Mouse (Mus musculus) small intestine, adult 10 weeks (tissue): Measurements from ENCODE around the gene Pcnx2. TPM values are rescaled to one million over a fixed set of nuclear protein-coding genes. Genes with fewer than 3 reads are reported as not detected.

Source experiments
- polyA plus RNA-seq: library from polyadenylated mRNA; stranded (reverse); fragments of 350-450 nt; fragmentation: Illumina TruSeq; extraction: RNeasy Lipid Tissue Mini Kit (QIAGEN cat#74804); gene quantifications from one replicate; pipeline ENCODE4 v1.2.3, GENCODE M21; 2014; ENCODE audit warnings: low replicate concordance

The Pcnx2 gene
- polyA plus RNA-seq = not detected

GRCm38 (mm10) chr8:125897868-125898788 is at the start of gene Pcnx2:
Pcnx2 (minus strand) TSS chr8:125898317.

GRCm38 (mm10) chr8:125910365-125911228 is 12.5 kb upstream of the Pcnx2 start, which contains the start of gene Map3k21:
Map3k21 (plus strand) TSS chr8:125910450.

GRCm38 (mm10) chr8:125729746-125730145 is 168.4 kb downstream of the Pcnx2 start, which contains the start of gene Ntpcr:
Ntpcr (plus strand) TSS chr8:125729963.

Other genes starting within 250 kb of the Pcnx2 start
- gene Map10, start 228.5 kb downstream of the Pcnx2 start, polyA plus RNA-seq = 3.2 TPM
- gene Ntpcr, start 168.4 kb downstream of the Pcnx2 start, polyA plus RNA-seq = 5.1 TPM
- 12.6 TPM for gene Map3k21, start 12.1 kb upstream of the Pcnx2 start, polyA plus RNA-seq
- 32.9 TPM for gene Kcnk1, start 96.9 kb upstream of the Pcnx2 start, polyA plus RNA-seq